Mouse (Mus musculus): ENCODE data around the gene Abcb11.
"Not testable (repeated sequence)": the region's sequence is repeated elsewhere in the genome, so short reads cannot be mapped to it uniquely, and the experiment has no call there.

Gene Abcb11

DNA sequence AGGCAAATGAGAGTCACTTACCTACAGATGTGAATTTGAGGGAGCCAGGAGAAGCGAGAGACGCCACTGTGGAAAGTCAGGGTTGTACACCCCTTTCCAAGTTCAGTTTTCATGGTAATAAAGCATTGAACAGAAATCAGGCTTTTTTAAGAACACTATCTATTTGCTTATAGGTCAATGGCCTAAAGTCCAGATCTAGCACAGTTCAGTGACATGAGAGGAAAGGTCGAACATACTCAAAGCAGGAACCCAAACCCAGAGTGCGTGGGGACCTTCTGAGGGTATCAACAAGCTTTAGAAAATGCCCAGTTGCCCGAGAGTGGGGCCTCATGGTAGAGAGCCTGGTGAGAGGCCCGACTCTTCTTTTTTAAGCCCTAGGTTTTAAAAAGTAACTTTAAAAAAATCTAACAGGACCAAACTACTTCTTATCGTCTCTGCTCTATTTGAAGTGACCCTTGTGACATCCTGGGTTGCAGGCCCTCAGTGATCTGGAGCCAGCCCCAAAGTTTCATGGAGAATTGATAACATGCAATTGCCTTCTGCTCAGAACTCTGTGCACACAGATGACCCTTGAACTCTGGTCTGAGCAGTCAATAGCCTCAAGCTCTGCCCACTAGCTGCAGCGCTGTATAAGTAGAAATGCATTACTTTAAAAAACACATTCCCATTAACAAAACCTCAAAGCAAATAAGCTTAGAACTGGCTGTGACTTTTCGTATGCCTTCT lies at the start of gene Abcb11:
Abcb11 (minus strand) TSS at position 121 of the 726 bp plus-strand sequence.
- in situ Hi-C loops (cut with MboI; ENCODE audit: low pct_unique_long_range_greater_than_20kb in 1 of 2, low sequenced_read_pairs in 2 of 2, unreplicated experiment in 1 of 2), result no loop called here

DNA sequence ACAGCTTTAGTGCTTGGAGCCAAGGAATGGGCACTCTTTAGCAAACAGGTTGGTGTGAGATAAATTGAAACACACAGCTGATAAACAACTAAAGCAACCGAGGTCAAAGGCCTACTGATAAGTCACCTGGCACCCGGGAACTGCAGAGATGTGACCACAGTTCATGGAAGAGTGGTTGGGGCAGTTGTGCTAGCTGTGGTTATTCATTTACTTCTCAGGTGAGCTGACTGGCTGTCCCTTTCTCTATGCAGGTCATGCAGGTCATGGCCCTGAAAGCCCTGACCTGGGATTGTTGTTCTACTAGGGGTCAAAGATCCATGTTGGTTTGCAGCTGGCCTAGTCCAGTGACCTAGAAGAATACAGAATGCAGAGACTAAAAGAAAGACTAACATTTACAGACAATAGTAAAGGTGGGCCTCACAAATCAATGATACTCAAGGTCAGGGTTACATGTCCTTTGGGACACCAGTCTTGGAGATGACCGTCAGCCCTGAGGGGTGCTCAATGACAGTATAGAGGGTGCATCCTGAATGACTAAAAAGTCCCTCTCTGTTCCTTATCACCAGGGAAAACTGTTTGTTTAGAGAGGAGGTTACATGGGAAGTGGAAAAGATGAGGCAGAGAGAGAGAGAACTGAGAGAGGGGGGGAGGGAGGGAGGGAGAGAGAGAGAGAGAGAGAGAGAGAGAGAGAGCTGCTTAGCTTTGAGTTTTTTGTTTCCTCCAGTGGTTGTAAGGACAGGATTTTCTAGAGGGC lies 43.9 kb upstream of the Abcb11 start:
- in situ Hi-C loops (cut with MboI; ENCODE audit: low pct_unique_long_range_greater_than_20kb in 1 of 2, low sequenced_read_pairs in 2 of 2, unreplicated experiment in 1 of 2), result no loop called here

DNA sequence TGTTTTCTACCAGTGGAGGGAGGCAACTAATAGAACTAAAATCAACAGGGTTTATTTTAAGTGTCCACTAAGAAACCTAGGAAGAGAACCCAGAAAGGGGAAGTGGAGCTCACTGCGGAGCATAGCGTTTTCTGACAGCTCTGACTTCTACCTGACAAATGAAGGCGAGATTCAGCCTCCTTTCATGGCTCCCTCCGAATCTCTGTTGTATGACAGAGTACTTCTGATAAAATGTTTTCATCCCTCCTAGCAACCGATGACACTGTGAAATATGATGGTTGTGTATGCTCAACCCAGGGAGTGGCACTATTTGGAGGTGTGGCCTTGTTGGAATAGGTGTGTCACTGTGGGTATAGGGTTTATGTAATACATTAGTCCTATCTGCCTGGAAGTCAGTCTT lies 40.4 kb upstream of the Abcb11 start:
- in situ Hi-C loops (cut with MboI; ENCODE audit: low pct_unique_long_range_greater_than_20kb in 1 of 2, low sequenced_read_pairs in 2 of 2, unreplicated experiment in 1 of 2), result no loop called here

DNA sequence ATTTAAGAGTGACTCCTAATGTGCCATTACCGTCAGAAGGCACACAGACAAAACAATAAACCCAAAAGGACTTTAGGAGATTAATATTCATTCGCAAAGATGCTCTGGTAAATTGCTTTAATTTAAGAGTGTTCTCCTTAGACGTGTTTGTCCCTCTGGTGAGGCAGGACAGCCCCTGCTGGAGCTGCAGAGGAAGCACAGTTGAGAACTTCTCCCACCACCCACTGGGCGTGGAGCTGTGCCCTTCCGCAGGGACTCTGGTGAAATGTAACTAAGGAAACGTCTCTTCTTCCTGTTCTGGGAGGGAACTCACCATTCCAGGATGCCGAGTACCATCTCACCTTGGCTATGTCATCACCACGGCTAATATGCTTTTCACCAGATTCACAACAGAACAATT lies 39.3 kb upstream of the Abcb11 start:
- in situ Hi-C loops (cut with MboI; ENCODE audit: low pct_unique_long_range_greater_than_20kb in 1 of 2, low sequenced_read_pairs in 2 of 2, unreplicated experiment in 1 of 2), result no loop called here

DNA sequence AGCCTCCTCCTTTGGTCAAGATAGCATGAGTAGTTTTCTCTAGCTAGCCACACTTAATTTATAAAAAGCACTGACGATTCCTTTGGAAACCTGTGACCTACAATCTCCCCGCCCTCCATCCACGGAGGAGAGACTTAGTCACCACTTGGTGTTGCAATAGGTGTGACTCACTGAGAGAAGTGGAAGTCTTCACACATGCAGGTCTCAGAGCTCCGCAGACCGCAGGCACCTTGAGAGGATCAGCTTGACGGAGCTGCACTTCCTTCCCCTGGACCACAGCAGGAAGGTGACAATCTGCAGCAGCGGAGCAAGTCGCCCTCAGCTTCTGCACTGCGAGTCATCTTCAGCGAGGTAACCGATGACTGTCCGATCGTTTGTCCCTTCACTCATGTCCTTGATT lies 37.9 kb upstream of the Abcb11 start, which contains the start of gene Dhrs9:
Dhrs9 (plus strand) TSS at position 165 of the 400 bp plus-strand sequence.
- in situ Hi-C loops (cut with MboI; ENCODE audit: low pct_unique_long_range_greater_than_20kb in 1 of 2, low sequenced_read_pairs in 2 of 2, unreplicated experiment in 1 of 2), result no loop called here

DNA sequence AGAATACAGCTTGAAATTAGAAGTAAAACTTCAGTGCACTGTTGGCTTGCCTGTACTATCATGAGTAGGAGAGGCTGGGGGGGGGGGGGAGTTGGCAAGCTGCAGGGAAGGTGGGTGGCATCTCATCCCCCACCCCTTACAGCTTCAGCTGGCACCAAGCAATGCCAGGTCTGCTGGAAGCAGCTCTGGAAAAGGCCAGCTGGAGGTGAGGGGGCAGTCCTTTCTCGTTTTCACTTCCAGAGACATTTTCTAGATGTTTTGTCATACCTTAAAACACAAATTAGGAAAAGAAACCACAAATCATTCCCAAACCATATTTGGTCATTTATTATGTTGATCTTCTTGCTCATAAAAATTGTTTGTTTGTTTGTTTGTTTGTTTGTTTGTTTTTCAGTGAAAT lies 37.4 kb upstream of the Abcb11 start:
- in situ Hi-C loops (cut with MboI; ENCODE audit: low pct_unique_long_range_greater_than_20kb in 1 of 2, low sequenced_read_pairs in 2 of 2, unreplicated experiment in 1 of 2), result no loop called here

DNA sequence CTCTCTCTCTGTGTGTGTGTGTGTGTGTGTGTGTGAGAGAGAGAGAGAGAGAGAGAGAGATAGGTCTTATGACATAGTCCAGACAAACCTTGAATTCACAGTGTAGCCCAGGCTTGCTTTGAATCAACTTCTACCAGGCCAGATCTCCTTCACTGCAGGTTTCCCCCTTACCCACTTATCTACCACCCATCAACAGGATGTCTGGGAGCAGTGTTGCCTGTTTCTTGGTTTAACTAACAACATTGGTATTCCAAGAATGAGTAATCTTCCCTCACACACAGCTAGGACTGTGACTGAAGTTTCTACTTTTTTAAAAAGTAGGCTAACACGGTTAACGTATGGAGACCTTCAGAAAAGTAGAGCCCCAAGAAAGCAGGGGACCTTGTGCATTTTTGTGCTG lies 34.4 kb upstream of the Abcb11 start:
- in situ Hi-C loops (cut with MboI; ENCODE audit: low pct_unique_long_range_greater_than_20kb in 1 of 2, low sequenced_read_pairs in 2 of 2, unreplicated experiment in 1 of 2), result no loop called here

DNA sequence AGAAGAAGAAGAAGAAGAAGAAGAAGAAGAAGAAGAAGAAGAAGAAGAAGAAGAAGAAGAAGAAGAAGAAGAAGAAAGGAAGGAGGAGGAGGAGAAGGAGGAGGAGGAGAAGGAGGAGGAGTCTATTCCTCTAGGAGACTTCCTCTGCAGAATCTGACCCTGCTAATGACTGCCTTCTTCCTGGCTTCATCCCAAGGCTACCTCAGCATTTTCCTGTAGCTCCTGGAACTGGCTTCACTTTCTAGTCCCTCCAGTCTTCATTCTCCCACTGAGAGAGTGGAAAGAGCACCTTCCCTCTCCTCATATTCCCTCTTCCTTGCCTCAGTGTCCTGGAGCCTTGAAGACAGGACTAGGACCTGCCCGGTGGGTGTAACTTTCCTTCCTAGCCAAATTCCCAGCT lies 22.9 kb upstream of the Abcb11 start:
- in situ Hi-C loops (cut with MboI; ENCODE audit: low pct_unique_long_range_greater_than_20kb in 1 of 2, low sequenced_read_pairs in 2 of 2, unreplicated experiment in 1 of 2), result no loop called here

DNA sequence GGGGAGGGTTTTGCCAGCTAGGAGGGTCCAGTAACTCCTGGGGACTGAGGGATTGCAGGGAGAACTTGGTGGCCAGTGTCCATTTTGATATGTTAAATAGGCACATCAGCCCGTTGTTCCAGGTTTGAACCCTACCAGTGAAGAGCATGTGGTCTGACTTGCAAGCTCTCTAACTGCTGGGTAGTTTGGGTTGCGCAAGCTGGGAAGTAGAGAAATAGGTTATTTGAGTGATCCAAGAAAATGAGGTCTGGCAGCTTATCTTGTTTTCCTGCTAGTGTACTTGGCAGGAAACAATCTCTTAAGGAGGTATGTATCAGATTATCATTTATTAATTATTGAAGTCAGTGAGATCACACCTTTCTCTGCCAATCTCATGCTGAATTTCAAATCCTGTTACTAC lies 22.4 kb upstream of the Abcb11 start:
- in situ Hi-C loops (cut with MboI; ENCODE audit: low pct_unique_long_range_greater_than_20kb in 1 of 2, low sequenced_read_pairs in 2 of 2, unreplicated experiment in 1 of 2), result no loop called here

DNA sequence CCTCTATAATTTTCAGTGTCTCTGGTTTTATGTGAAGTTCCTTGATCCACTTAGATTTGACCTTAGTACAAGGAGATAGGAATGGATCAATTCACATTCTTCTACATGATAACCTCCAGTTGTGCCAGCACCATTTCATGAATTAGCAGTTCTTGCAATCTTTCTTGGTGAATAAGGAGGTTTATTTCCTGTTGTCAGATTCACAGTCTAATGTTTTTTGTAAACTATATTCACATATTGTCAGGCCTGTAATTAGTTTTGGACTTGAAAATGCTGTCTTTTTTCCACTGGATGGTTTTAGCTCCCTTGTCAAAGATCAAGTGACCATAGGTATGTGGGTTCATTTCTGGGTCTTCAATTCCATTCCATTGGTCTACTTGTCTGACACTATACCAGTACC lies 13.0 kb upstream of the Abcb11 start:
- in situ Hi-C loops (cut with MboI; ENCODE audit: low pct_unique_long_range_greater_than_20kb in 1 of 2, low sequenced_read_pairs in 2 of 2, unreplicated experiment in 1 of 2), result not testable (repeated sequence)

DNA sequence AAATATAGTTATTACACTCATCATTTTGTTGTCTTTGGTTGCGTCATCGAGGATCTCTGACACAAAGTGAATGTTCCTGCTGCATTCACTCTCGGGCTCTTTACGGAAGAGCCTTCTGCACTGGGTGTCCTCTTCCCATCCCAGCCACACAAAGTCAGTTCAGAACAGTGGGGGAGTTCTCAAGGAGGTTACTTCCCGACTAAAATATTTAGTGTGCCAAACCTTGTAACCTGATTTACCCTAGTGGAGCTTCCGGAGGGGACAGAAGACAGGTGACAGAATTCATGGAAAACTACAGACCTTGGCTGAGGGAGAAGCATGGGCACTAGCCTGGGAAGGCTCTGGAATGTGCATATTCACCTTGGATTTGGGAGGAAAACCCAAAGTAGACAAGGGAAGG lies 910 bp downstream of the Abcb11 start:
- in situ Hi-C loops (cut with MboI; ENCODE audit: low pct_unique_long_range_greater_than_20kb in 1 of 2, low sequenced_read_pairs in 2 of 2, unreplicated experiment in 1 of 2), result no loop called here

DNA sequence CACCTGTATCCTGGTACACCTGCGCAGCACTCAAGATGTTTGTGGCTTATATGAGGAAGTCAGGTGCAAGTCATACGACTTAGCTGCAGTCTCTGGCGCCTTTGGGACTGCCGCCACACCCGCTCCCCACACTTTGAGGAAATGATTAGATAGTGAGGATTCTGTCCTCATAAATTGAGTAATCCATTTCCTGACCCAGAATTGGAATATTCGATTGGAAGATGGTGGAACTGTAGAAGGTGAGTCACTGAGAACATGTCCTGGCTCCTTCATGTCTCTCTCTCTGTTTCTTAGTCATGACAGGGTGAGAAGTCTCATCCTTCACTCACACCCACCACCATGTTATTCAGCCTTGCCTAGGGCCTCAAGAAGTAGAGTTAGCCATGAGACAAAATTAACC lies 10.9 kb downstream of the Abcb11 start:
- in situ Hi-C loops (cut with MboI; ENCODE audit: low pct_unique_long_range_greater_than_20kb in 1 of 2, low sequenced_read_pairs in 2 of 2, unreplicated experiment in 1 of 2), result not testable (repeated sequence)

DNA sequence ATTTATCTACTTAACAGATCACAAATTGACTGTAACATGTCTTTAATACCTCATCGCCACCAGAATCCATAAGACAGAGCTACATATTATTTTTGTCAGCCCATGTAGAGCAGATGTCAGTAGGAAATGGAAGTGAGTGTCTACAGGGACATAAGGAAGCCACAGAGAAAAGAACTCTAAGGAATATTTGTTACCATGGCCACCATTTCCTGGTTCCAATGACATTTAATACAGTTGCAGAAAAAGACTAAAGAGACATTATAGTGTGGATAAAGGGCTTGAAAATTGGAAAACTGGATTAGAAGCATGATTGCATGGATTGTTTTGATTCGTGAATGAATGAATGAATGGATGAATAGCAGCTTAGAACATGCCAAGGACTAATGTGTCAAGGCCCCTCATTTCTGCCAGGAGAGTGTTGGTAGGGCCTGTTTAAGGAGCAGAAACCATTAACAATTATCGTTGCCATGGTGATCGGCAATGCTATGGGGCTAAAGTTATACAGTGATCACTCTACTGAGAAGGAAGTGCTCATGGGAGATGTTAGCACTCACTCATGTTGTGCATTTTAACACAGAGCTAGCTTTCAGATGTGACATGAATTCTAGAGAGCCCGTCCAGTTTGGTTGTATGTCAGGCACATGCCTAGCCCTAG lies 13.8 kb downstream of the Abcb11 start:
- in situ Hi-C loops (cut with MboI; ENCODE audit: low pct_unique_long_range_greater_than_20kb in 1 of 2, low sequenced_read_pairs in 2 of 2, unreplicated experiment in 1 of 2), result no loop called here

DNA sequence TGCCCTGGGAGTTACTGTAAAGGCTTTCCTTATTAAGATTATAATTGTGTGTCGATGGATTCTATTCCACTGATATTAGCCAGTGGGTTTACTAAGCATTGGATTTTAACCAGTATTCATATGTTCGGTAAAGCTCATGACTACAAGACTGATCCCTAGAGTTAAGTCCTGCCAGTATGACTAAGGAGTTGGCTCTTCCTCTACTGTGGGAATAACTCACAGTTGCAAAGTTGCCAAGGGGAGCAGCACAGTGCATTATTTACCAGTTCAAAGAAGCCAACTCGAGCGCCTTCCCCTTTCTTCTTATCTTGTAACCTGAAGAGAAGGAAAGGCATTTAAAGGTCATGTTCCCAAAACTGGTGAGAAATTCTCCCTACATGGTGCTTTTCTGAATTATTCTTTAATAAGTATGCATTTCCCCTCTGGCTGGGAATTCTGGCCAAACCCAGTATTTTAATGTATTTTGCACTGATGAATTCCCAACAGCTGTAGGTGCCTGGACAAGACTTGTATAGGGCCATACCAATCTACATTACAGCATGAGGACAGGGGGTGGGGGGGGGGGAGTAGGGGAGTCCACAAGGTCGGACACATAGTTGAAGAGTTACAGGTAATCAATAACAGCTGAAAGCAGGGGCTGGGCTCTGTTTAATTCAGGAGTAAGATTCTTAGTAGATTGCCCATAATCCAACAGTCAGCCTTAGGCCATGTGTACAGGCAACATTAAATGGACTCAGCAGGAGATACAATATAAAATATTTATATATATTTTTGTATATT lies 17.3 kb downstream of the Abcb11 start:
- in situ Hi-C loops (cut with MboI; ENCODE audit: low pct_unique_long_range_greater_than_20kb in 1 of 2, low sequenced_read_pairs in 2 of 2, unreplicated experiment in 1 of 2), result no loop called here

DNA sequence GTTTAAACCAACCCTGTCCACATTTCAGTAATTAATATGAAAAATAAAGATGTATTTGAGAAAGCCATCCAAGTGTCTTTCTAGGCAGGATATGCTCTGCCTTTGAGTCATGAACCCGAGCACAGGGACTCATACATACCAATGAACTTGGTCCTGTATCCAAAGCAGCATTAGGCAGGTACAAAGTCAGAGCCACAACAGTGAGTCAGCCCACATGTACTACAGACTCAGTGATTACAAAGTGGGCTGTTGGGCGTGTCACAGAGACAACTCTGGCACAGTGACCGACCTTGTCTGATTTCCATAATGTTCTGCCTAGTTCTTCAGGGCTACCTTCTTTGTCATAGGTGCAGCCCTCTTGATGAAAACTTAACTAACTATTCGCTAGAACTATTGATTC lies 19.4 kb downstream of the Abcb11 start:
- in situ Hi-C loops (cut with MboI; ENCODE audit: low pct_unique_long_range_greater_than_20kb in 1 of 2, low sequenced_read_pairs in 2 of 2, unreplicated experiment in 1 of 2), result no loop called here

DNA sequence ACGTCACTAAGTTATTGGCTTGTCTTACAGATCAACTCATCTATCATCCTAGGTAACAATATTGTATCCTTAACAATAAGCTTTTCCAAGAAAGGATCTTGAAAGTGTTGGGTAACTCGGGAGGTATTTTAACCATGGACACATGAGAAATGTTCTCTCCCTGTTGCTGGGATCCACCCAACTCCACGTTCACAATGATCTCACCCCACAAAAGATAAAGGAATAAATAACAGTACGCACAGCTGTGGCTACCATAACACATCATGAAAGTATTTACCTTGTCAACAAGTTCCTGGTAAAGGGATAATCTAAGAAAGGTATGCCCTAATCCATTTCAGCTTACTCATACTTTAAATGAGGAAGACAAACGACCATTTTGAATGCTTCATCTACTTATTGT lies 21.0 kb downstream of the Abcb11 start:
- in situ Hi-C loops (cut with MboI; ENCODE audit: low pct_unique_long_range_greater_than_20kb in 1 of 2, low sequenced_read_pairs in 2 of 2, unreplicated experiment in 1 of 2), result no loop called here

DNA sequence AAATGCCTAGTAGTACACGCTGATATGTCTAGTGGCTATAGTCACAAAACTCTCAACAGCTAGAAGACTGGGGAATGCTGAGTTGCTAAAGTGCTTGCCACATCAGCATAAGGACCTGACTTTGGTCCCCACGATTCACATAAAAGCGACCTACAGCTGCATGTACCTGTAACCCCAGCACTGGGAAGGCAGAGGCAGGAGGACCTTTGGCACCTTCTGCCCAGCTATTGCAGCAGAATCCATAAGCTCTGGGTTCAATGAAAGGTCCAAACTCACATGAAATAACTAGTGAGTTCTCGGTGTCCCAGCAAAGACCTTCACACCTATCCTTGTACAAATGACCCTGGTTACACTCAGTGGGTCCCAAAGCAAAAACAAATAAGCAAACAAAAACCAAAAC lies 31.1 kb downstream of the Abcb11 start:
- in situ Hi-C loops (cut with MboI; ENCODE audit: low pct_unique_long_range_greater_than_20kb in 1 of 2, low sequenced_read_pairs in 2 of 2, unreplicated experiment in 1 of 2), result no loop called here

DNA sequence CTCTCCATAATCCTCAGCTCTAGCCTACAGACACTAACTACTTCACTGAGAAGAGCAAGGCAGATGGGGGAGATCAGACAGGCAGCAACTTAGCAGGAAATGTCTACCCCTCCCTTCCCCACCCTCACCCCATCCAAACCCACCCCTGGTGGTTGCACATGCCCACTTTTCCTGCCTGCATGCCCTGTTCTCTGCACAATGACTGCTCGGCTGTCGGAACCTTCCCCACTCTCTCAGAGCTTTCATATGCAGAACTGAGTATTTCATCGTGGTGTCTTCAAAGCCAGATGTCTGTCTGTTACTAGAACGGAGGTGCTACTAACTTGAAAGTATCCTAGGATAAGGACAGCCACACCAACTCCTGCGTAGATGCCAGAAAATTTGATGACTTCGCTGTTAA lies 34.3 kb downstream of the Abcb11 start:
- in situ Hi-C loops (cut with MboI; ENCODE audit: low pct_unique_long_range_greater_than_20kb in 1 of 2, low sequenced_read_pairs in 2 of 2, unreplicated experiment in 1 of 2), result no loop called here

DNA sequence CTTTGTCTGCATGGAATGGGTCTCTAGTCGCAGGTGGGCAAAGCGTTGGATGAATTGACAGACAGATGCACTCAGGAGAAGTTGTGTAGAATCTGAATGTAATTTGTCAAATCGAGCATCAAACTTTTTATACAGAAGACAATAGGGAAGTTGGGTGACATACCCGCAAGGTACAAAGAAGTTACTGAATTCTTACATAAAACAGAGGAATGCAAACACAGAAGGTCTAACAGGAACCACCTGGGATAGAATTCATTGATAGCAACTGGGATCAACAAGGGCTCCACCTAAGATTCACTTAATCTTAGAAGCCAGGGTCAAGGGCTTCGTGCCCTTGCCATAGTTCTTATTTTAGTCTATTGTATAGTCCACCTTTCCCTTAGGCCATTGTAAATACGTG lies 41.8 kb downstream of the Abcb11 start:
- in situ Hi-C loops (cut with MboI; ENCODE audit: low pct_unique_long_range_greater_than_20kb in 1 of 2, low sequenced_read_pairs in 2 of 2, unreplicated experiment in 1 of 2), result not testable (repeated sequence)

All from mouse embryonic stem cell (cell line).